Mouse (Mus musculus) embryonic facial prominence, embryonic 12.5 days (tissue): ENCODE results near the gene Pgam1. TPM values are rescaled to one million over a fixed set of nuclear protein-coding genes. Genes with fewer than 3 reads are reported as not detected.

Experiments used
- ATAC-seq: fragments of 200-750 bp; cut with Nextera tagmentation; 2 replicates; pipeline ENCODE4 v1.8.0; 2017; ENCODE audit not compliant: insufficient number of reproducible peaks, insufficient read depth, low FRiP score, low TSS enrichment
- H3K27ac ChIP-seq: fragments of 300-500 bp; sonication (generic); 2 replicates; pipeline ENCODE4 v1.5.1; 2016; ENCODE audit warnings: mild to moderate bottlenecking
- H3K27me3 ChIP-seq: fragments of 300-500 bp; sonication (generic); 2 replicates; pipeline ENCODE4 v1.6.1; 2016; ENCODE audit warnings: mild to moderate bottlenecking, moderate library complexity
- H3K36me3 ChIP-seq: fragments of 300-500 bp; sonication (generic); 2 replicates; pipeline ENCODE4 v1.6.1; 2016; ENCODE audit warnings: mild to moderate bottlenecking
- H3K4me1 ChIP-seq: fragments of 300-500 bp; sonication (generic); 2 replicates; pipeline ENCODE4 v1.6.1; 2016
- H3K4me2 ChIP-seq: fragments of 300-500 bp; sonication (generic); replicated peaks from 2 replicates; pipeline ENCODE4 v1.6.1; 2016; ENCODE audit warnings: mild to moderate bottlenecking, moderate library complexity
- H3K4me3 ChIP-seq: fragments of 300-500 bp; sonication (generic); 2 replicates; pipeline ENCODE4 v1.5.1; 2016; ENCODE audit warnings: mild to moderate bottlenecking
- H3K9ac ChIP-seq: fragments of 300-500 bp; sonication (generic); 2 replicates; pipeline ENCODE4 v1.6.1; 2016; ENCODE audit warnings: mild to moderate bottlenecking, moderate library complexity
- H3K9me3 ChIP-seq: fragments of 300-500 bp; sonication (generic); 2 replicates; pipeline ENCODE4 v1.6.1; 2016; ENCODE audit warnings: mild to moderate bottlenecking, moderate library complexity
- WGBS: fragments of 180-500 bp; shearing (Covaris S2); methylation state at CpG from one replicate; pipeline ENCODE4 v1.1.7; 2016; 5-methylcytosine and 5-hydroxymethylcytosine counted together
- polyA plus RNA-seq: library from polyadenylated mRNA; unstranded; fragments of >200 nt; fragmentation: Nextera tagmentation; extraction: Ambion mirVana; gene quantifications from 2 replicates; pipeline ENCODE4 v1.2.1, GENCODE M21; 2016

Pgam1 gene
- polyA plus RNA-seq, 1 experiment from 2014 or later, result 595 TPM

DNA sequence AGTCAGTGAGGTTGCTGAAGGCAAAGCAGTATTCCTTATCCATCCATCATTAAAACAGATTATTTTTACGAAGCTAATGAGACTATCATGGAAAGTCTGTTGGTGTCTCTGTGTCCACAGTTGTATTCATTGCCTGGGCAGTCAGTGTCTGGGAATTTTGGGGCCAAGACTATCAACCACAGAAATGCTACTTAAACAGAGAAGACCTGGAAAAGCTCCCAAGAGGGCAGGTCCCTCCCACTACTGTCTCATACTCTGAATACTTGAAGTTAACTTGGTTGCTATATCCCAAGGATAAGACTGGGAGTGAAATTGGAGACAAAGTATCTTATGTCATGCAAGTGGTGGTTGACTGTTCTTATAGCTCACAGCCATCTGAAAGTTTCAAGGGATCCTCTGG, 24.2 kb downstream of the Pgam1 start:
- WGBS, result 89% methylated on average over 1 of the region's 1 CpGs
- Histone ChIP-seq H3K9me3 (no peaks in the 10 kb centered on the region), H3K4me2 (no peak overlapping the region), H3K4me3 (no peak overlapping the region), H3K36me3 (peaks cover 40% of the 10 kb centered on the region), H3K9ac (no peak overlapping the region), H3K4me1 (peaks cover 19% of the 10 kb centered on the region), H3K27ac (no peak overlapping the region), H3K27me3 (no peaks in the 10 kb centered on the region)
- ATAC-seq, result no peak

DNA sequence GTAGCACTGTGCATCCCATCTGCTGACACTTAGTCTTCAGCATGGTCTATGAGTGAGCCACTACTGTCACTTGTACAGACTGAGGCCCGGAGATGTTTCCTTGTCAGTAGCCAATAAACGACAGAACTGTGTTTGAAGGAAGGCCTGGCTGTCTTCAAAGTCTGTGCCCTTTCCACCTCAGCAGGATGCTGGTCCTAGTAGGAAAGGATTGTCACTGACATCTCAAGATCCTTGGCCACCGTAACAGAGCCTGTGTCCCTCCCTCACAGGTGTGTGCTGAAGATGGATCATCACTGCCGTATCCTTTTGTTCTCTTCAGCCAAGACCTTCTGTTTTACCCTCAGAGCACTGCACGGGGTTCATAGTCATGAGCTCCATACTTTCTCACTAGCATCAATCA, 26.8 kb downstream of the Pgam1 start:
- no peak overlapping the region for H3K9ac ChIP-seq
- H3K27me3 ChIP-seq, result no peaks in the 10 kb centered on the region
- no peak overlapping the region for H3K4me2 ChIP-seq
- H3K36me3 ChIP-seq, result peaks cover 65% of the 10 kb centered on the region
- H3K9me3 ChIP-seq, result no peaks in the 10 kb centered on the region
- no peak overlapping the region for H3K27ac ChIP-seq
- H3K4me3 ChIP-seq, result no peak overlapping the region
- peaks cover 11% of the 10 kb centered on the region for H3K4me1 ChIP-seq
- 89% methylated on average over 5 of the region's 5 CpGs for WGBS
- no peak for ATAC-seq

DNA sequence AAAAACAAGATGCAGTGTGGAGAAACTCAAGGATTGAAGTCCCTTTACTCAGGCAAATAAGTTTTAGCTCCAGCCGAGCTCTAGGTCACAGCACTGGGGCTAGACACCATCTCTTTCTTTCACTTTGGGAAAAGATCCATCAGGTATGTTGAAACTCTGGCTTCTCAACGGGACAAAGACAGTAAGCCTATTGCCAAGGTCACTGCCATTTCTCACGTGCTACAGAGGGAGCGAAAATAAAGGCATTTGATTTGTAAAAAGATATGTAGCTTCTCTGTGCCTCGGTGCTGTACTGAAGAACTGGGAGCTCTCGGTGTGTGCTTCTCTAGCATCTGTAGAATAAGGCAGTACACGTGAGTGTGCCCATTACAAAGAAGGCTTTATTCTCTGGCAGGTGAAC, 32.1 kb downstream of the Pgam1 start:
- Histone ChIP-seq H3K27ac (no peak overlapping the region), H3K27me3 (no peaks in the 10 kb centered on the region), H3K4me1 (no peaks in the 10 kb centered on the region), H3K9me3 (no peaks in the 10 kb centered on the region; the same call in 1 of the 2 replicates), H3K9ac (no peak overlapping the region), H3K36me3 (peaks cover 94% of the 10 kb centered on the region), H3K4me3 (no peak overlapping the region), H3K4me2 (no peak overlapping the region)
- WGBS, result 83% methylated on average over 7 of the region's 7 CpGs
- ATAC-seq, result no peak

DNA sequence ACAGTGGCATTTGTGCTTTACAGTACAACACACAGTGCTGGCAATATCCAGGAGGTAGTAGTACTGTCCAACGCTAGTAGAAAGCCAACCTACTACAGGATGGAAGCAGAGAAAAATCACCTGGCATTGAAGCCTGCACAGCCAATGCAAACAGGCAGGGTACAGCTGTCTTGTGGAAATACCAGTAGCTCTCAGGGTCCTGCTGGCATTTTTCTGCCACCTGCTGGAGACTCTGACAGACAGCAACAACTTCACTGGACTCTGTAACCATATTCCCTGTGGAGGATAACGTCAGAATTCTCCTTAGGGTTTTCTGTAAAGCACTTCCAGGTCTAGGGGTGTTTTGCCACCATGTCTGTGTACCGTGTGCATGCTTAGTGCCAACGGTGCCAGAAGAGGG, 40.6 kb downstream of the Pgam1 start:
- Histone ChIP-seq H3K36me3 (peaks cover 90% of the 10 kb centered on the region), H3K27me3 (no peaks in the 10 kb centered on the region), H3K9me3 (no peaks in the 10 kb centered on the region), H3K9ac (no peak overlapping the region), H3K4me1 (no peaks in the 10 kb centered on the region), H3K27ac (no peak overlapping the region), H3K4me2 (no peak overlapping the region), H3K4me3 (no peak overlapping the region)
- no peak for ATAC-seq
- 81% methylated on average over 4 of the region's 4 CpGs for WGBS

DNA sequence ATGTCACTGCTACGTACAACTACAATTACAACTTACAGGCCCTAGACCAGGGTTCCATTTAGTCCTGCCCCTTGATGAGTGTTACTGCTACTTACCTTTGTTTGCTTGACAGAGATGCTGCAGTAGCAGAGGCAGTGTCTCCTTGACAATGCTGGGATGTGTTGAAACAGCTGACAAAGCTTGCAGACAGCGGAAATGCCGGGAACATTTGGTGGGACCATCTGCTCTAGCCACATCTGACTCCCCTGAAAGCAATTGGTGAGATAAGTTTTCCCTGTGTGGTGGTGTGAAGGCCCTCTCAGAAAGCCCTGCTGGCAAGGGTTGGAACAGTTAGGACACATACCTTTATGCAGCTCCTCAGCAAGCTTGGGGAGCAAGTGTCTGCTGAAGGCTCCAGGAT, 41.9 kb downstream of the Pgam1 start:
- Histone ChIP-seq H3K27ac (no peak overlapping the region), H3K4me2 (no peak overlapping the region), H3K9me3 (no peaks in the 10 kb centered on the region), H3K27me3 (no peaks in the 10 kb centered on the region), H3K4me3 (no peak overlapping the region), H3K9ac (no peak overlapping the region), H3K4me1 (no peaks in the 10 kb centered on the region), H3K36me3 (peaks cover 84% of the 10 kb centered on the region)
- WGBS, result 95% methylated on average over 3 of the region's 3 CpGs
- no peak for ATAC-seq

Other genes starting within 250 kb of the Pgam1 start
- 1.4 and 1.9 TPM in 2 replicates for gene Slit1, start 168.3 kb upstream of the Pgam1 start, polyA plus RNA-seq
- 32.9 and 33.1 TPM in 2 replicates for gene Arhgap19, start 109.9 kb upstream of the Pgam1 start, polyA plus RNA-seq
- gene Frat1, start 82.0 kb upstream of the Pgam1 start, polyA plus RNA-seq, result 7.9 and 8.9 TPM in 2 replicates
- 9.2 and 9.9 TPM in 2 replicates for gene Frat2, start 63.8 kb upstream of the Pgam1 start, polyA plus RNA-seq
- 23.5 and 24.0 TPM in 2 replicates for gene Rrp12, start 15.8 kb upstream of the Pgam1 start, polyA plus RNA-seq
- gene Exosc1, start 21.5 kb downstream of the Pgam1 start, polyA plus RNA-seq, result 76.7 and 81.5 TPM in 2 replicates
- 93.0 and 94.2 TPM in 2 replicates for gene Zdhhc16, start 21.6 kb downstream of the Pgam1 start, polyA plus RNA-seq
- 41.5 and 41.7 TPM in 2 replicates for gene Mms19, start 69.2 kb downstream of the Pgam1 start, polyA plus RNA-seq
- 20.3 and 20.5 TPM in 2 replicates for gene Ubtd1, start 69.8 kb downstream of the Pgam1 start, polyA plus RNA-seq
- 0.24 and 0.27 TPM in 2 replicates for gene Ankrd2, start 124.1 kb downstream of the Pgam1 start, polyA plus RNA-seq
- gene Hoga1, start 133.7 kb downstream of the Pgam1 start, polyA plus RNA-seq, result 1.3 and 1.9 TPM in 2 replicates
- not detected in 2 replicates for gene 4933411K16Rik, start 140.3 kb downstream of the Pgam1 start, polyA plus RNA-seq
- 37.8 and 42.8 TPM in 2 replicates for gene Morn4, start 174.4 kb downstream of the Pgam1 start, polyA plus RNA-seq
- gene Pi4k2a, start 178.5 kb downstream of the Pgam1 start, polyA plus RNA-seq, result 39.6 and 40.0 TPM in 2 replicates
- 22.7 and 26.1 TPM in 2 replicates for gene Avpi1, start 217.1 kb downstream of the Pgam1 start, polyA plus RNA-seq
- 10.8 and 16.8 TPM in 2 replicates for gene Marveld1, start 235.5 kb downstream of the Pgam1 start, polyA plus RNA-seq